Mouse (Mus musculus) gastrocnemius, postnatal 10 days (tissue): ENCODE results near the gene Cisd3. TPM values are rescaled to one million over a fixed set of nuclear protein-coding genes. Genes with fewer than 3 reads are reported as not detected.
"Not testable (repeated sequence)": the region's sequence is repeated elsewhere in the genome, so short reads cannot be mapped to it uniquely, and the experiment has no call there.

Experiments
- DNase-seq: peaks from one replicate; pipeline ENCODE4 v3.0.0; 2021; ENCODE audit warnings: mixed read lengths
- long read RNA-seq, 2 experiments: library from polyadenylated mRNA; stranded (forward); transcript quantifications; one replicate each; pipeline ENCODE4 v2.0.0; 2021
- total RNA-seq, 2 experiments: library from RNA; stranded (reverse); gene quantifications; 2 replicates each; pipeline ENCODE4 v1.2.3; 2021

The Cisd3 gene
- 10 to 100 TPM; 84.5 to 99.4 TPM for total RNA-seq
- long read RNA-seq, experiment 1, transcript Cisd3-201 (3 exons, 737 nt) = major isoform, 36 of 36 reads
- long read RNA-seq, experiment 1, partial matches to known transcripts = 0 of 36 reads
- long read RNA-seq, experiment 1, other reads (novel, unspliced or antisense) = 0 of 36 reads
- long read RNA-seq, experiment 2, transcript Cisd3-201 (3 exons, 737 nt) = major isoform, 20 of 23 reads
- long read RNA-seq, experiment 2, partial matches to known transcripts = 1 of 23 reads
- long read RNA-seq, experiment 2, other reads (novel, unspliced or antisense) = 2 of 23 reads

DNA sequence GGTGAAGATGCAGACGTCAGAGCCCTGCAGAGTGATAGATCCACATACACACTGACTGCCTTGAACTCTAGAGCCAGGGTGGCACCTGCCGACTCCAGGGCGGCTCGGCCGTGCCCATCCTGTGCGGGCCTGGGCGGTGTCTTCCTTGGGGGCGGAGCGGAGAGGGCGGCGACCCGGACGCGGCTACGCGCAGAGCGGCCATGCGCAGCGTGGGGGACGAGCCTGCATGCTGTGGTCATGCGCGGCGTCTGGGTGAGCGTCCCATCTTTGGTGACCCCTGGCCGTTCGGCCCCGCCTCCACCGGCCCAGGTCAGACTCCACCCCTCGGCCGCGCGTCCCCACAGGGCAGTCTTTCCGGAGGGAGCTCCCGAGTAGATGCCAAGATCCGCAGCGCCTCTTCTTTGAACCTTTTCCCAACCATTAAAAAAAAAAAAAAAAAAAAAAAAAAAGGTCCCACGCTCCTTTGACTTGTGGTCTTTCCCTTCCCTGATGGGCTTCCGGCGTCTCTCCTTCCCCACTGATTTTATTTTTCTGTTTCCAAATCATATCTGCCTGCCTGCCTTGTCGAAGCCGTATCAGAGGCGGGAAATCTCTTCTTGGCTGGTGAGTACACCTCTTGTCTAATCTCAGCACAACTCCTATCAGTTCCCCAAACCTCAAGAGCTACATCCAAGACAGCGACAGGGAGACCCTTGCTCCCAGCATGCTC is at the start of gene Cisd3:
Gene Cisd3, plus strand, starts transcription at position 214 of the 709 bp plus-strand sequence.
- DNase-seq = peak; percentile 88

GRCm38 (mm10) chr11:97641668-97642067 is 44.0 kb upstream of the Cisd3 start:
- DNase-seq = no peak

GRCm38 (mm10) chr11:97642746-97643145 is 42.9 kb upstream of the Cisd3 start:
- DNase-seq = no peak

- no peak for DNase-seq
These were observed 42.1 kb upstream of the Cisd3 start for GRCm38 (mm10) chr11:97643380-97644055.

DNA sequence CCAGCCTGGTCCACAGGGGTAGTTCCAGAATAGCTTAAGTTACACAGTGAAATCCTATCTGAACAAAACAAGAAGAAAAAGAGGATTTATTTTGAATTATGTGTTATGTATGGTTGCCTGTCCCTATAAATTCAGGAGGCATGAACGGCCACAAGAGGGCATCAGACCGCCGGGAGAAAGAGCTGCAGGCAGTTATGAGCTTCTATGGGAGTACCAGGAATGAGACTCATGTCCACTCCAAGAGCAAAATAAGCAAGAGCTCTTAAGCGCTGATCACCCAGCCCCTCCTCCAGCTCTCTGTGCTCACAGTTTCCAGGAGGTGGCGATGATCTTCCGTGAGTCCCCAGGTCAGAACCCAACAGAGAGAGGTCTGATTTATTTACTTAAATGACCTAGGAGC is 40.8 kb upstream of the Cisd3 start:
- peak; percentile 71 for DNase-seq

DNA sequence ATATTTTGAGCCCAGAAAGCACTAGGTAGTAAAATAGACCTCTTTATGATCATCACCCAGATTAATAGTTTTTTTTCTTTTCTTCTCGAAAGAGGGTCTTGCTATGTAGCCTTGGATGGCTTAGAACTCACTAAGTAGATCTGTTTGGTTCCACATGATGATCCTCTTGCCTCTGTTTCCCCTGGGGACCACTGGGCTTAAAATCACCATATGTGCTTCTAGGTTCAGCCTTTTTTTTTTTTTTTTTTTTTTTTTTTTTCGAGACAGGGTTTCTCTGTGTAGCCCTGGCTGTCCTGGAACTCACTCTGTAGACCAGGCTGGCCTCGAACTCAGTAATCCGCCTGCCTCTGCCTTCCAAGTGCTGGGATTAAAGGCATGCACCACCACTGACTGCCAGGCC is 37.1 kb upstream of the Cisd3 start:
- DNase-seq = not testable (repeated sequence)

DNA sequence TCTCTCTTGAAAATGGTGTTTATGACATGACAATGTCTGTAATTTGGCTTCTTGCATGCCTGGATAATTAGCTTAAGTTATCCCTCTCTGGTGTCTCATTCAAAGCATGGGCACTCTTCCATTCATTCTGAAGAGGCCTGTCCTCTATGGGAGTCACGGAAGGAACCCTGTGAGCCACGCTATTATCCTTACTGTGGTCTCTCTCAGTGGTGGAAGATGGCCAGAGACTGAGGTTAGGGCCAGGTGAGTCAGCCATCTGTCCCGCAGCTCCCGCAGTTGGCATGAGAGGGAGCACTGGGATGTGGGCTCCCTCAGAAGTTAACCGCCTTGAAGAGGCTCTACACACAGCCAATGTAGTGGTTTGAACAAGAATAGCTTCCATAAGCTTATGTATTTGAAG is 35.3 kb upstream of the Cisd3 start:
- no peak for DNase-seq

DNA sequence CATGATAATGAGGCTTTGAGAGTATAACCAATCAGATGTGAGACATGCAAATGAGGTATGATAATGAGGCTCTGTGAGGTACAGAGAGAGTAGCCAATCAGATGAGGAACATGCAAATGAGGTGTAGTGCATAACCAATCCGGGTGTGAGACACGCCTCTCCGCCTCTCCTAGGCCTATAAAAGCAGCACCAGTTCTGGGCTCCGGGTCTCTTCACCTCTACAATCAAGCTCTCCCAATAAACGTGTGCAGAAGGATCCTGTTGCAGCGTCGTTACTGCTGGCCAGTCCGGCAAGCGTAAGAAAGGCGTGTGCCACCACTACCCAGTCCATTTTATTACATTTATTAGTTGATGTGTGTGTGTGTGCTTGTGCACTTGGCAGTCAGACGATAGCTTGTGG is 32.2 kb upstream of the Cisd3 start:
- not testable (repeated sequence) for DNase-seq

GRCm38 (mm10) chr11:97654210-97654609 is 31.4 kb upstream of the Cisd3 start:
- DNase-seq = no peak

DNA sequence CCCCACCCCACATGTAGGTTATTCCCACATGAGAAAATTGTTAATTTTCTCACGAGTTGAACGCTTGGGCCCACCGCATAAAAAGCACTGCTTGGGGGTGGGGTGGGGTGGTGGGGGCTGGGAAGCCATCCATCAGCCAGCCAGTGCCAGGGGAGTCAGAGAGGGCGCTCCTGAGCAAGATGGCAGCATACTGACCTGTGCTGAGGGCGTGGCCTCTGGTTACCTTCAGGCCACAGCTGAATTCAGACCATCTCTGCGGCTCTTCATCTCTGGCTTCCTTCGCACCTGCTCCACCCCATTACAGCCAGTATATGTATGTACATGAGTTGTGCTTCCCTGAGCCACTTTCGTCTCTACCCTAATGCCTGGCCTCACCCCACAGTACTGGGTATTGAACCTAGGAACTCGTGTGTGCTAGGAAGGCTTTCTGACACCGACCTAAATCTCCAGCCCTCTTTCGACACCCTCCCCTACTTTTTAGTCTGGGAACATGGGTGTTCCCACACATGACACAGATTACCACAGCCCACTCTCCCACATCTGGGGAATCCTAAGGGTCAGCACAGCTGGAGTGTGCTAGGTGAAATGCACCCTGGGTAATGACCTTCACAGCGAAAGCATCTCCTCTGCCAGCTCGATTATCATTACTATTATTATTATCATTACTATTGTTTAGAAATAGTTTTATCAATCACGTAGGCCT is 29.2 kb upstream of the Cisd3 start:
- no peak for DNase-seq

DNA sequence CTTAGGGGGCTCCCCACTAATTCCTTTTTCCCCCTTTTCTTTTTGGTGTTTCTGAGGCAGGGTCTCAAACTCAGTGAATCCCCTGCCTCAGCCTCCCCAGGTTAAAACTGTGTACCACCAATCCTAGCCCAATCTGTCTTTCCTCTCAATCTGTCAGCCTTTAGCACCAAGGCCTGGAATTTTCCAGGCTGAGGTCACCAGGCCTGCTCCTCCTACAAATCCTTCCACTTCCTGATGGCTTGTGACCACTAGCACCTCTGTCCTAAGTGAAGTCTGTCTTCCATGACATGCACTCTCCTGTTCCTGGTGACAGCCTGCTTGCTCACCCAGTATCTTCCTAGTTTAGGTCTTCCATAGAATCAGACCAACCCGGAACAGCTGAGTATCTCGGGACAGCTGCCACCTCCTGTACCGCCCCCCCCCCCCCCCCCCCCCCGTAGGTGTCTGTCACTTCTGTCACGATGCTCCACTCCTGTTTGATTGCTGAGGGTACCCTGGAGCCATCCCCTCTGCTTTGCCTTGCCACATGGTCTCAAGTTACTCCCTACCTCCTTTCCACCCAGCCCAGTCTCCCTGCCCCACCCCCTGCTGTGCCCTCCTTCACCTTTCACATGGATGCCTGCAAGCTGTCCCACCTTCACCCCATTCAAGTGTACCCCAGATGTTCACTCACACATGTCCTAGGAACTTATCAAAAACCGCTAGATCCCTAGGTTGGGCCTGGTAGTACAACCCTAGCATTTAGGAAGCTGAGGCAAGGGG is 28.3 kb upstream of the Cisd3 start:
- no peak for DNase-seq

- DNase-seq = not testable (repeated sequence)
These were observed 27.7 kb upstream of the Cisd3 start for GRCm38 (mm10) chr11:97657967-97658366.

- DNase-seq = no peak
These were observed 26.8 kb upstream of the Cisd3 start for GRCm38 (mm10) chr11:97658751-97659266.

- no peak for DNase-seq
These were observed 26.2 kb upstream of the Cisd3 start for GRCm38 (mm10) chr11:97659267-97659989.

- DNase-seq = peak; percentile 74
These were observed 25.5 kb upstream of the Cisd3 start for GRCm38 (mm10) chr11:97659990-97660714.

GRCm38 (mm10) chr11:97660734-97661647 is 24.6 kb upstream of the Cisd3 start:
- no peak for DNase-seq

DNA sequence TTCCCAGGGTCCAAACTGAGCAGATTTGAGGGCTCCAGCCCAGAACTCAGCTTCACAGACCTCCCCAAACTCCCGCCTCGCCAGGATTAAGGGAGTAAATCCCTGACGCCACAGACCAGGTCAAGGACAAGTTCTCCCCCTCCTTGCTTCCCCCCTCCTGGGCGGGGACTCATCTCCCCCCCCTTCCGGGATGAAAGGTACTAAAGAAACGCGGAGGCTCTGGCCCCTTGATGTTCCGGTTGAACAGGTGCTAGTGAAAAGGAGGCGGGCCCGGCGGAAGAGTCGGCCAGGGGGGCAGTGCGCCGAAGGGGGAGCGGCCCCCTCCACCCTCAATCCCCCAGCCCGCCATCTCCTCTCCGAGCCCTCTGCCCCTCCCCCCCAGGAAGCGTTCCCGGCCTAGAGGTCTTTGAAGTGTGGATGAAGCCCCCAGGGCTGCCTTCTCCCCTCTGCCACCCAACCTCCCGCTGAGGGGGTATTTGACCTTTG is 23.9 kb upstream of the Cisd3 start:
- DNase-seq = no peak

DNA sequence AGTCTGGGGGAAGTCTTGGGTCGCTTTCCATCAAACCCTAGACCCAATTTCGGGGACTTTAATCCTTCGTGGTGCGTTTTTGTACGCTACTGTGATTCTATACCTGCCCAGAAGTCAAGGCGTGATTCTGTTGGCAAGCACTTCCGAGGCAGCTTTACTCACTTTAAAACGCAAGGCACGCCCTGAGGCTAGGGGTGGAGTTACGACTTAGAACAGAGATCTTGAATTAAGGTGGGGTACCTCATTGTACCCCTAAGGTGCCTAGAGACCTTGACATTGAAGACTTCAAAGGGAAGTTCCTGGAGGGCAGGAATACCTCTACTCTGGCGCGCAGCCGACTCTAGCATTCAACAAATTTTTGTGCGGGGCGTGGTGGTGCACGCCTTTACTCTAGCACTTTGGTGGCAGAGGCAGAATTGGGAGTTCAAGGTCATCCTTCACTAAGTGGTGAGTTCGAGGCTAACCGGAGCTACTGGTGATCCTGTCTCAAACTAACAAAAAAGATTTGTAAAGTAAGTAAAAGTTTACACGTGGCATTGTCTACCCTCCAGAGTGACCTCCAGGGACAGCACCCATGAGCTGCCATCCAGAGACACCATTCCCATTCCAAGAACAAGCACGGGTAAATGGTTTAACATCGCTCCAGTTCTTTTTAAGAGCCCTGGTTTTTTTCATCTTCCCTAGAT is 23.3 kb upstream of the Cisd3 start:
- DNase-seq = no peak
